Mouse (Mus musculus): ENCODE data around the gene Gm13277. TPM values are rescaled to one million over a fixed set of nuclear protein-coding genes. Genes with fewer than 3 reads are reported as not detected.

Gm13277 gene
- total RNA-seq, 2 experiments from 2014 or later: not detected

Other genes with a start within 250 kb of the Gm13277 start
- gene Ifna15, start 230.4 kb upstream of the Gm13277 start, total RNA-seq (2021): not detected
- gene Ifna14, start 216.8 kb upstream of the Gm13277 start, total RNA-seq (2021): not detected
- gene Ifna9, start 196.2 kb upstream of the Gm13277 start, total RNA-seq (2021): not detected
- not detected for gene Ifna12, start 185.3 kb upstream of the Gm13277 start, total RNA-seq (2021)
- gene C87499, start 154.2 kb upstream of the Gm13277 start, total RNA-seq (2021): not detected
- gene Ifna13, start 144.2 kb upstream of the Gm13277 start, total RNA-seq (2021): not detected
- not detected for gene Ifna16, start 111.7 kb upstream of the Gm13277 start, total RNA-seq (2021)
- not detected for gene Ifna2, start 104.7 kb upstream of the Gm13277 start, total RNA-seq (2021)
- gene Ifnab, start 97.3 kb upstream of the Gm13277 start, total RNA-seq (2021): not detected
- gene Gm26566, start 66.8 kb upstream of the Gm13277 start, total RNA-seq (2021): 1 to 10 TPM; 1.0 to 1.5 TPM
- 100 to 1,000 TPM; 103 to 104 TPM for gene Klhl9, start 66.2 kb upstream of the Gm13277 start, total RNA-seq (2021)
- not detected for gene Gm13271, start 33.8 kb upstream of the Gm13277 start, total RNA-seq (2021)
- gene Gm13283, start 28.5 kb upstream of the Gm13277 start, total RNA-seq (2021): not detected
- not detected for gene Gm13290, start 14.8 kb upstream of the Gm13277 start, total RNA-seq (2021)
- gene Gm13289, start 11.7 kb upstream of the Gm13277 start, total RNA-seq (2021): not detected
- gene Gm13272, start 8.8 kb upstream of the Gm13277 start, total RNA-seq (2021): not detected
- gene Ifnz, start 6.5 kb upstream of the Gm13277 start, total RNA-seq (2021): not detected
- gene Gm13276, start 2.9 kb upstream of the Gm13277 start, total RNA-seq (2021): not detected
- gene Gm13278, start 2.9 kb downstream of the Gm13277 start, total RNA-seq (2021): not detected
- gene Gm13275, start 5.9 kb downstream of the Gm13277 start, total RNA-seq (2021): not detected
- gene Gm13279, start 8.8 kb downstream of the Gm13277 start, total RNA-seq (2021): not detected
- gene Gm13285, start 11.0 kb downstream of the Gm13277 start, total RNA-seq (2021): not detected
- not detected for gene Gm13287, start 14.6 kb downstream of the Gm13277 start, total RNA-seq (2021)
- gene Gm13288, start 16.9 kb downstream of the Gm13277 start, total RNA-seq (2021): not detected
- not detected for gene Ifna7, start 27.6 kb downstream of the Gm13277 start, total RNA-seq (2021)
- not detected for gene Ifna11, start 31.3 kb downstream of the Gm13277 start, total RNA-seq (2021)
- gene Ifna6, start 38.8 kb downstream of the Gm13277 start, total RNA-seq (2021): not detected
- gene Ifna5, start 46.9 kb downstream of the Gm13277 start, total RNA-seq (2021): not detected
- not detected for gene Ifna4, start 53.2 kb downstream of the Gm13277 start, total RNA-seq (2021)
- not detected for gene Ifna1, start 61.5 kb downstream of the Gm13277 start, total RNA-seq (2021)
- not detected for gene Ifne, start 91.6 kb downstream of the Gm13277 start, total RNA-seq (2021)